Mouse (Mus musculus) lung, postnatal 0 days (tissue): ENCODE measurements around the gene Hcn1.

Source experiments
- CTCF ChIP-seq: IDR thresholded peaks from 2 replicates; pipeline ENCODE4 v1.5.1; 2016; ENCODE audit warnings: antibody characterized with exemption, mild to moderate bottlenecking
- EP300 ChIP-seq: IDR thresholded peaks from 2 replicates; pipeline ENCODE4 v1.6.1; 2016; ENCODE audit warnings: antibody characterized with exemption, mild to moderate bottlenecking, control low read depth

- no peak for TF ChIP-seq CTCF
- TF ChIP-seq EP300: no peak
These were observed 240.2 kb downstream of the Hcn1 start for GRCm38 (mm10) chr13:117842366-117842765.
